Mouse (Mus musculus): ENCODE results near the gene Tiprl.

The Tiprl gene

GRCm38 (mm10) chr1:165169462-165169861, 67.3 kb downstream of the Tiprl start:
- no peak for TF ChIP-seq GATA4 (IDR thresholded peaks at IDR 0.05; ENCODE audit: insufficient replicate concordance, low read length)

GRCm38 (mm10) chr1:165164920-165165319, 71.9 kb downstream of the Tiprl start:
- no peak for TF ChIP-seq GATA4 (IDR thresholded peaks at IDR 0.05; ENCODE audit: insufficient replicate concordance, low read length)

Data from liver, adult (tissue).